Mouse (Mus musculus) heart, embryonic 15.5 days (tissue): ENCODE data around the gene Kat8. TPM values are rescaled to one million over a fixed set of nuclear protein-coding genes. Genes with fewer than 3 reads are reported as not detected.
"Not testable (repeated sequence)": the region's sequence is repeated elsewhere in the genome, so short reads cannot be mapped to it uniquely, and the experiment has no call there.

Experiments used
- ATAC-seq: fragments of 200-750 bp; cut with Nextera tagmentation; replicated peaks from 2 replicates; pipeline ENCODE4 v1.8.0; 2017; ENCODE audit warnings: low read depth, moderate TSS enrichment; ENCODE audit not compliant: insufficient number of reproducible peaks, insufficient read depth, low FRiP score
- H3K27ac ChIP-seq: fragments of 300-500 bp; sonication (generic); 2 replicates; pipeline ENCODE4 v1.5.1; 2015; ENCODE audit warnings: mild to moderate bottlenecking, inconsistent platforms
- H3K27me3 ChIP-seq: fragments of 300-500 bp; sonication (generic); 2 replicates; pipeline ENCODE4 v1.6.1; 2015; ENCODE audit warnings: inconsistent platforms
- H3K36me3 ChIP-seq: fragments of 300-500 bp; sonication (generic); 2 replicates; pipeline ENCODE4 v1.6.1; 2015; ENCODE audit warnings: mild to moderate bottlenecking, inconsistent platforms
- H3K4me1 ChIP-seq: fragments of 300-500 bp; sonication (generic); replicated peaks from 2 replicates; pipeline ENCODE4 v1.6.1; 2015; ENCODE audit warnings: inconsistent platforms
- H3K4me2 ChIP-seq: fragments of 300-500 bp; sonication (generic); 2 replicates; pipeline ENCODE4 v1.6.1; 2015; ENCODE audit warnings: inconsistent platforms, mild to moderate bottlenecking, moderate library complexity
- H3K4me3 ChIP-seq: fragments of 300-500 bp; sonication (generic); 2 replicates; pipeline ENCODE4 v1.5.1; 2015; ENCODE audit warnings: mild to moderate bottlenecking, inconsistent platforms
- H3K9ac ChIP-seq: fragments of 300-500 bp; sonication (generic); 2 replicates; pipeline ENCODE4 v1.6.1; 2015; ENCODE audit warnings: mild to moderate bottlenecking, inconsistent platforms
- H3K9me3 ChIP-seq: fragments of 300-500 bp; sonication (generic); replicated peaks from 2 replicates; pipeline ENCODE4 v1.6.1; 2016; ENCODE audit warnings: inconsistent platforms
- WGBS: fragments of 180-500 bp; shearing (Covaris S2); methylation state at CpG from one replicate; pipeline ENCODE4 v1.1.7; 2015; ENCODE audit warnings: mixed read lengths; 5-methylcytosine and 5-hydroxymethylcytosine counted together
- polyA plus RNA-seq: library from polyadenylated mRNA; unstranded; fragments of >200 nt; fragmentation: Nextera tagmentation; extraction: Ambion mirVana; gene quantifications from 2 replicates; pipeline ENCODE4 v1.2.1, GENCODE M21; 2015

Kat8 gene
- polyA plus RNA-seq, 1 experiment from 2014 or later, result 23.5 TPM

GRCm38 (mm10) chr7:127880431-127880830, 31.9 kb upstream of the Kat8 start:
- no peak overlapping the region for H3K4me3 ChIP-seq
- WGBS, result 84% methylated on average over 12 of the region's 12 CpGs
- no peaks in the 10 kb centered on the region for H3K27me3 ChIP-seq
- ATAC-seq, result no peak
- H3K36me3 ChIP-seq, result peaks cover 69% of the 10 kb centered on the region
- no peak overlapping the region for H3K9ac ChIP-seq
- H3K9me3 ChIP-seq, result no peaks in the 10 kb centered on the region
- H3K4me2 ChIP-seq, result no peak overlapping the region
- no peak overlapping the region for H3K27ac ChIP-seq
- peaks cover 35% of the 10 kb centered on the region for H3K4me1 ChIP-seq

- H3K36me3 ChIP-seq, result peaks cover 71% of the 10 kb centered on the region
- H3K4me2 ChIP-seq, result no peak overlapping the region
- no peaks in the 10 kb centered on the region for H3K9me3 ChIP-seq
- peaks cover 33% of the 10 kb centered on the region for H3K4me1 ChIP-seq
- H3K4me3 ChIP-seq, result no peak overlapping the region
- 57% methylated on average over 6 of the region's 6 CpGs for WGBS
- H3K27me3 ChIP-seq, result no peaks in the 10 kb centered on the region
- no peak overlapping the region for H3K9ac ChIP-seq
- H3K27ac ChIP-seq, result no peak overlapping the region
- ATAC-seq, result no peak
Measured at GRCm38 (mm10) chr7:127885951-127886350, 26.4 kb upstream of the Kat8 start.

- no peak overlapping the region for H3K4me3 ChIP-seq
- H3K36me3 ChIP-seq, result peaks cover 65% of the 10 kb centered on the region
- peaks cover 33% of the 10 kb centered on the region for H3K4me1 ChIP-seq
- H3K27me3 ChIP-seq, result no peaks in the 10 kb centered on the region
- H3K27ac ChIP-seq, result no peak overlapping the region
- H3K4me2 ChIP-seq, result no peak overlapping the region
- 87% methylated on average over 6 of the region's 6 CpGs for WGBS
- H3K9ac ChIP-seq, result no peak overlapping the region
- no peaks in the 10 kb centered on the region for H3K9me3 ChIP-seq
- ATAC-seq, result no peak
Measured at GRCm38 (mm10) chr7:127886551-127886950, 25.8 kb upstream of the Kat8 start.

- Histone ChIP-seq H3K27me3 (no peaks in the 10 kb centered on the region), H3K4me2 (no peak overlapping the region), H3K4me1 (peaks cover 33% of the 10 kb centered on the region), H3K4me3 (no peak overlapping the region), H3K9ac (no peak overlapping the region), H3K27ac (no peak overlapping the region), H3K9me3 (no peaks in the 10 kb centered on the region), H3K36me3 (peaks cover 59% of the 10 kb centered on the region)
- 74% methylated on average over 8 of the region's 8 CpGs for WGBS
- no peak for ATAC-seq
Measured at GRCm38 (mm10) chr7:127887191-127887590, 25.1 kb upstream of the Kat8 start.

- no peaks in the 10 kb centered on the region for H3K27me3 ChIP-seq
- no peak overlapping the region for H3K4me2 ChIP-seq
- 75% methylated on average over 3 of the region's 3 CpGs for WGBS
- H3K9me3 ChIP-seq, result no peaks in the 10 kb centered on the region
- H3K4me3 ChIP-seq, result no peak overlapping the region
- H3K9ac ChIP-seq, result no peak overlapping the region
- peaks cover 29% of the 10 kb centered on the region for H3K4me1 ChIP-seq
- peaks cover 53% of the 10 kb centered on the region for H3K36me3 ChIP-seq
- no peak overlapping the region for H3K27ac ChIP-seq
- ATAC-seq, result no peak
Measured at GRCm38 (mm10) chr7:127887781-127888180, 24.5 kb upstream of the Kat8 start.

GRCm38 (mm10) chr7:127888821-127889220, 23.5 kb upstream of the Kat8 start:
- no peak overlapping the region for H3K4me2 ChIP-seq
- peaks cover 19% of the 10 kb centered on the region for H3K4me1 ChIP-seq
- no peak overlapping the region for H3K27ac ChIP-seq
- H3K4me3 ChIP-seq, result no peak overlapping the region
- peaks cover 54% of the 10 kb centered on the region for H3K36me3 ChIP-seq
- 54% methylated on average over 3 of the region's 3 CpGs for WGBS
- no peaks in the 10 kb centered on the region for H3K27me3 ChIP-seq
- H3K9me3 ChIP-seq, result no peaks in the 10 kb centered on the region
- H3K9ac ChIP-seq, result no peak overlapping the region
- ATAC-seq, result no peak

GRCm38 (mm10) chr7:127890798-127891197, 21.5 kb upstream of the Kat8 start, which contains the start of gene Prss53:
Gene Prss53, minus strand, starts transcription at chr7:127890970.
- Histone ChIP-seq H3K9me3 (no peaks in the 10 kb centered on the region), H3K27me3 (no peaks in the 10 kb centered on the region), H3K27ac (no peak within 1 kb of the TSS), H3K4me2 (no peak within 1 kb of the TSS), H3K4me3 (no peak within 1 kb of the TSS), H3K9ac (no peak within 1 kb of the TSS), H3K4me1 (peaks cover 21% of the 10 kb centered on the region), H3K36me3 (peaks cover 40% of the 10 kb centered on the region)
- WGBS, result 34% methylated on average over 4 of the region's 4 CpGs
- ATAC-seq, result no peak

GRCm38 (mm10) chr7:127894480-127894879, 17.8 kb upstream of the Kat8 start:
- ATAC-seq, result no peak
- H3K27ac ChIP-seq, result no peak overlapping the region; the same call in 1 of the 2 replicates
- H3K27me3 ChIP-seq, result no peaks in the 10 kb centered on the region

GRCm38 (mm10) chr7:127895442-127895841, 16.9 kb upstream of the Kat8 start, which contains the start of the genes Gm21974 and Vkorc1:
Gene Gm21974, minus strand, starts transcription at chr7:127895454.
Gene Vkorc1, minus strand, starts transcription at chr7:127895617.
- H3K27me3 ChIP-seq, result no peaks in the 10 kb centered on the region

More at GRCm38 (mm10) chr7:127894480-127894879, 17.8 kb upstream of the Kat8 start:
- Histone ChIP-seq H3K4me3 (peak overlapping the region; percentile 70), H3K4me2 (peak overlapping the region; percentile 88), H3K36me3 (peaks cover 16% of the 10 kb centered on the region; the same call in 1 of the 2 replicates), H3K9me3 (no peaks in the 10 kb centered on the region), H3K4me1 (peaks cover 14% of the 10 kb centered on the region), H3K9ac (peak overlapping the region; percentile 68)
- 67% methylated on average over 5 of the region's 5 CpGs for WGBS

GRCm38 (mm10) chr7:127895891-127896290, 16.4 kb upstream of the Kat8 start:
- Histone ChIP-seq H3K4me3 (peak overlapping the region; percentile 70), H3K4me1 (peaks cover 17% of the 10 kb centered on the region), H3K27ac (peak overlapping the region; percentile 57), H3K36me3 (peaks cover 11% of the 10 kb centered on the region; the same call in 1 of the 2 replicates), H3K4me2 (peak overlapping the region; percentile 88)
- not testable (repeated sequence) for H3K27me3 ChIP-seq, ATAC-seq, H3K9ac ChIP-seq, H3K9me3 ChIP-seq
- WGBS, result 67% methylated on average over 7 of the region's 7 CpGs

More at GRCm38 (mm10) chr7:127895442-127895841, 16.9 kb upstream of the Kat8 start, which contains the start of the genes Gm21974 and Vkorc1:
- Histone ChIP-seq H3K36me3 (peaks cover 11% of the 10 kb centered on the region; the same call in 1 of the 2 replicates), H3K4me1 (peaks cover 17% of the 10 kb centered on the region), H3K4me2 (peak within 1 kb of the TSS; percentile 88), H3K9ac (peak within 1 kb of the TSS; percentile 68), H3K9me3 (no peaks in the 10 kb centered on the region), H3K4me3 (peak within 1 kb of the TSS; percentile 70), H3K27ac (peak within 1 kb of the TSS; percentile 84)
- peak; percentile 98 for ATAC-seq
- under 1% methylated on average over 26 of the region's 26 CpGs for WGBS

- peaks cover 17% of the 10 kb centered on the region for H3K4me1 ChIP-seq
- no peak overlapping the region for H3K9ac ChIP-seq
- peaks cover 11% of the 10 kb centered on the region; the same call in 1 of the 2 replicates for H3K36me3 ChIP-seq
- WGBS, result 61% methylated on average over 13 of the region's 13 CpGs
- H3K9me3 ChIP-seq, result no peaks in the 10 kb centered on the region
- H3K4me2 ChIP-seq, result no peak overlapping the region
- H3K27me3 ChIP-seq, result no peaks in the 10 kb centered on the region
- no peak for ATAC-seq
- H3K27ac ChIP-seq, result no peak overlapping the region
- H3K4me3 ChIP-seq, result no peak overlapping the region
Measured at GRCm38 (mm10) chr7:127896384-127896783, 15.9 kb upstream of the Kat8 start.

- Histone ChIP-seq H3K4me1 (peaks cover 17% of the 10 kb centered on the region), H3K9me3 (no peaks in the 10 kb centered on the region), H3K27ac (no peak overlapping the region), H3K4me2 (no peak overlapping the region), H3K36me3 (peaks cover 11% of the 10 kb centered on the region; the same call in 1 of the 2 replicates), H3K4me3 (no peak overlapping the region), H3K27me3 (no peaks in the 10 kb centered on the region), H3K9ac (no peak overlapping the region)
- WGBS, result 82% methylated on average over 7 of the region's 7 CpGs
- no peak for ATAC-seq
Measured at GRCm38 (mm10) chr7:127897542-127897941, 14.8 kb upstream of the Kat8 start.
